Mouse (Mus musculus) kidney, postnatal 4 days (tissue): Measurements from ENCODE around the gene D130043K22Rik.
"Not testable (repeated sequence)": the region's sequence is repeated elsewhere in the genome, so short reads cannot be mapped to it uniquely, and the experiment has no call there.

Experiments used
- DNase-seq, 2 experiments: peaks; one replicate each; pipeline ENCODE4 v3.0.0; 2021; ENCODE audit warnings: mixed read lengths in 2 of 2

The D130043K22Rik gene

GRCm38 (mm10) chr13:24832131-24832810 is 12.7 kb upstream of the D130043K22Rik start:
- DNase-seq = no peak

GRCm38 (mm10) chr13:24832811-24833155 is 12.2 kb upstream of the D130043K22Rik start:
- no peak for DNase-seq

GRCm38 (mm10) chr13:24837765-24838164 is 7.2 kb upstream of the D130043K22Rik start:
- DNase-seq = not testable (repeated sequence)

- no peak for DNase-seq
These were observed 5.1 kb upstream of the D130043K22Rik start for GRCm38 (mm10) chr13:24839831-24840230.

GRCm38 (mm10) chr13:24841702-24842101 is 3.2 kb upstream of the D130043K22Rik start:
- no peak for DNase-seq

- no peak for DNase-seq
These were observed 4.4 kb downstream of the D130043K22Rik start for GRCm38 (mm10) chr13:24849318-24849717.

- no peak for DNase-seq
These were observed 7.1 kb downstream of the D130043K22Rik start for GRCm38 (mm10) chr13:24851989-24852388.

GRCm38 (mm10) chr13:24852570-24852969 is 7.6 kb downstream of the D130043K22Rik start:
- DNase-seq = no peak

GRCm38 (mm10) chr13:24859115-24859514 is 14.2 kb downstream of the D130043K22Rik start:
- no peak for DNase-seq

GRCm38 (mm10) chr13:24861084-24861483 is 16.1 kb downstream of the D130043K22Rik start:
- no peak for DNase-seq

GRCm38 (mm10) chr13:24862021-24862420 is 17.1 kb downstream of the D130043K22Rik start:
- no peak for DNase-seq

- DNase-seq = peak; percentile 67 to 74
These were observed 17.6 kb downstream of the D130043K22Rik start for GRCm38 (mm10) chr13:24862520-24862919.

- peak in 1 of 2 experiments; percentile 28 for DNase-seq
These were observed 21.8 kb downstream of the D130043K22Rik start for GRCm38 (mm10) chr13:24866430-24867402.

- DNase-seq = no peak
These were observed 22.9 kb downstream of the D130043K22Rik start for GRCm38 (mm10) chr13:24867789-24868188.

- DNase-seq = no peak
These were observed 23.3 kb downstream of the D130043K22Rik start for GRCm38 (mm10) chr13:24868233-24868632.

- DNase-seq = peak; percentile 65 to 78
These were observed 34.6 kb downstream of the D130043K22Rik start for GRCm38 (mm10) chr13:24879359-24880040.

- peak in 1 of 2 experiments; percentile 17 for DNase-seq
These were observed 35.3 kb downstream of the D130043K22Rik start for GRCm38 (mm10) chr13:24880208-24880607.

GRCm38 (mm10) chr13:24880704-24881103 is 35.8 kb downstream of the D130043K22Rik start:
- peak; percentile 27 to 56 for DNase-seq

- peak; percentile 56 to 74 for DNase-seq
These were observed 37.5 kb downstream of the D130043K22Rik start for GRCm38 (mm10) chr13:24882411-24882810.

GRCm38 (mm10) chr13:24889554-24889953 is 44.6 kb downstream of the D130043K22Rik start:
- peak; percentile 30 to 44 for DNase-seq

GRCm38 (mm10) chr13:24892516-24892915 is 47.6 kb downstream of the D130043K22Rik start:
- DNase-seq = no peak

GRCm38 (mm10) chr13:24893880-24894279 is 48.9 kb downstream of the D130043K22Rik start:
- DNase-seq = peak in 1 of 2 experiments; percentile 18

GRCm38 (mm10) chr13:24901916-24902315 is 57.0 kb downstream of the D130043K22Rik start:
- DNase-seq = no peak
